Mouse (Mus musculus): Measurements from ENCODE around the gene Ctxn1. TPM values are rescaled to one million over a fixed set of nuclear protein-coding genes. Genes with fewer than 3 reads are reported as not detected.

Gene Ctxn1
- total RNA-seq, 4 experiments from 2014 or later: 421 to 475 (median 460) TPM

- peak; percentile 79 to 85 for DNase-seq (ENCODE audit: low spot score in 2 of 2)
Observed at GRCm38 (mm10) chr8:4250306-4250970, 8.6 kb downstream of the Ctxn1 start.

- no peak for DNase-seq (ENCODE audit: low spot score in 2 of 2)
Observed at GRCm38 (mm10) chr8:4249213-4249612, 9.9 kb downstream of the Ctxn1 start.

GRCm38 (mm10) chr8:4247951-4248540 is 11.0 kb downstream of the Ctxn1 start, which contains the start of gene Tgfbr3l:
Gene Tgfbr3l (plus strand): TSS chr8:4248214.
- DNase-seq (ENCODE audit: low spot score in 2 of 2): no peak

GRCm38 (mm10) chr8:4247241-4247640 is 11.8 kb downstream of the Ctxn1 start:
- DNase-seq (ENCODE audit: low spot score in 2 of 2): no peak

GRCm38 (mm10) chr8:4245737-4246136 is 13.3 kb downstream of the Ctxn1 start:
- no peak for DNase-seq (ENCODE audit: low spot score in 2 of 2)

GRCm38 (mm10) chr8:4245061-4245460 is 14.0 kb downstream of the Ctxn1 start:
- no peak for DNase-seq (ENCODE audit: low spot score in 2 of 2)

GRCm38 (mm10) chr8:4239193-4239890 is 19.7 kb downstream of the Ctxn1 start:
- DNase-seq (ENCODE audit: low spot score in 2 of 2): no peak

GRCm38 (mm10) chr8:4238434-4239192 is 20.5 kb downstream of the Ctxn1 start, which contains the start of the genes Map2k7 and Gm49320:
Gene Map2k7 (plus strand): TSS chr8:4238740.
Gene Gm49320 (plus strand): TSS chr8:4238865.
- DNase-seq (ENCODE audit: low spot score in 2 of 2): peak; percentile 100

- DNase-seq (ENCODE audit: low spot score in 2 of 2): peak in 1 of 2 experiments; percentile 25
Observed at GRCm38 (mm10) chr8:4237814-4238433, 21.1 kb downstream of the Ctxn1 start.

GRCm38 (mm10) chr8:4230612-4231351 is 28.3 kb downstream of the Ctxn1 start:
- DNase-seq (ENCODE audit: low spot score in 2 of 2): no peak

GRCm38 (mm10) chr8:4229784-4230183 is 29.3 kb downstream of the Ctxn1 start:
- DNase-seq (ENCODE audit: low spot score in 2 of 2): no peak

GRCm38 (mm10) chr8:4227919-4228318 is 31.2 kb downstream of the Ctxn1 start:
- DNase-seq (ENCODE audit: low spot score in 2 of 2): no peak

- DNase-seq (ENCODE audit: low spot score in 2 of 2): no peak
Observed at GRCm38 (mm10) chr8:4226739-4227347, 32.2 kb downstream of the Ctxn1 start, which contains the start of gene Lrrc8e. Gene Lrrc8e (plus strand): TSS chr8:4226827.

- no peak for DNase-seq (ENCODE audit: low spot score in 2 of 2)
Observed at GRCm38 (mm10) chr8:4226323-4226722, 32.8 kb downstream of the Ctxn1 start.

- DNase-seq (ENCODE audit: low spot score in 2 of 2): no peak
Observed at GRCm38 (mm10) chr8:4222059-4222458, 37.0 kb downstream of the Ctxn1 start.

GRCm38 (mm10) chr8:4219617-4220016 is 39.5 kb downstream of the Ctxn1 start:
- no peak for DNase-seq (ENCODE audit: low spot score in 2 of 2)

- DNase-seq (ENCODE audit: low spot score in 2 of 2): peak; percentile 54 to 57
Observed at GRCm38 (mm10) chr8:4216791-4217621, 42.1 kb downstream of the Ctxn1 start, which contains the start of gene Prr36. Gene Prr36 (minus strand): TSS chr8:4217459.

- DNase-seq (ENCODE audit: low spot score in 2 of 2): no peak
Observed at GRCm38 (mm10) chr8:4216296-4216695, 42.8 kb downstream of the Ctxn1 start.

Data from layer of hippocampus, adult 8-10 months (tissue).